Comparison of ENCODE assay signal across 8 mouse cellular contexts in the genomic region with DNA sequence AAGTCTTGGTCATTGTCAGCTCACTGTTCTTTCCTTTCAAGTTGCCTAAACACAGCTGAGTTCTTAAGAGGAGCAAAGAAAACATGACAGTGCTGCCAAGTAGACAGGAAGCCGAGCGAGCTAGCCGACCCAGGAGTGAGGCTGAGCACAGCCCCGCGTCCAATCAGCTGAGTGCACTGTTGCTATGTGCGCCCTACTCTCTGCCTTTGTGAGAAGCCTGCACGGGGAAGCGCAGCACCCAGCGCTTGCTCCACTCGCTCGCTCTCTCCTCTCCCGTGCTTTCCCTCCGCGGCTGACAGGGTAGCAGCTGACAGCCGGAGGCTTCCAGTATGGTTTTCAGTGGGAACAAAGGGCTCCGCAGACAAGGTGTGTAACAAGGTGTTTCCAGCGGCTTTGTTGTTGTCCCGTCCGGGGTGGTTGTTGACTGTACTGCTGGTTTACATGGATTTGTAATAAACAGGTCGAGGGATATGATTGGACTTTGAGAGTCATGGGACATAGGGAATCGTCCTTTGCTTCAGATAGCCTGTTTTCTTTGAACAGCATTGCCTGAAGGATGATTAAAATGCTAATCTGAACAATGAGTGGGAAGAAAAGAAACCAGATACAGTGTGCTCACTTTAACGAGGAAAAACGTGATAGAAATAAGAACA. TPM values are rescaled to one million over a fixed set of nuclear protein-coding genes. Genes with fewer than 3 reads are reported as not detected.
DNase-seq lines count a peak whose midpoint lies in the region; ATAC-seq lines count a peak whose summit lies in the region.

No protein-coding gene starts in this region.

- H3K9me3 ChIP-seq in hindbrain, embryonic 13.5 days, result no peaks in the 10 kb centered on the region

- no peaks in the 10 kb centered on the region for H3K36me3 ChIP-seq in hindbrain, embryonic 13.5 days

- peak overlapping the region; percentile 98 for H3K27ac ChIP-seq in hindbrain, embryonic 13.5 days

- ATAC-seq in hindbrain, embryonic 13.5 days (ENCODE audit: low FRiP score), result peak; percentile 99

- H3K9ac ChIP-seq in hindbrain, embryonic 13.5 days, result peak overlapping the region; percentile 77

- peaks cover 49% of the 10 kb centered on the region for H3K4me1 ChIP-seq in hindbrain, embryonic 13.5 days (replicated peaks)

- peak; percentile 84 for DNase-seq in NIH3T3 (ENCODE audit: low read depth)
- DNase-seq in cerebellum, adult 9-11 months, result peak; percentile 93
- DNase-seq in frontal cortex, postnatal 25 days (ENCODE audit: low spot score in 2 of 2), result peak; percentile 75 to 79
- DNase-seq in layer of hippocampus, postnatal 14 days (ENCODE audit: low spot score in 2 of 2), result peak; percentile 90 to 94
- peak; percentile 93 for DNase-seq in lung, postnatal 10 days
- DNase-seq in ovary, postnatal 14 days (ENCODE audit: low spot score), result peak; percentile 77
- DNase-seq in thymus, postnatal 10 days (ENCODE audit: low spot score in 2 of 2), result peak; percentile 84 to 85

- no peaks in the 10 kb centered on the region for H3K27me3 ChIP-seq in hindbrain, embryonic 13.5 days

- H3K4me2 ChIP-seq in hindbrain, embryonic 13.5 days, result peak overlapping the region; percentile 64

- 1% methylated on average over 23 of the region's 23 CpGs for WGBS in hindbrain, embryonic 13.5 days

- peak overlapping the region; percentile 47 for H3K4me3 ChIP-seq in hindbrain, embryonic 13.5 days

RNA-seq across cellular contexts. Expression of gene Fam214a, which starts 23.4 kb away (rescaled TPM):
- polyA plus RNA-seq in hindbrain, embryonic 13.5 days (2015; fragmentation: Nextera tagmentation; extraction: Ambion mirVana), result 27.0 and 30.2 TPM in 2 replicates
- total RNA-seq in layer of hippocampus, postnatal 14 days (2021), result 10 to 100 TPM; 44.9 to 60.2 TPM

Comparison
In these comparisons a context has a peak if more than half of its experiments do, and no peak if none do; other contexts are left out.
1. Peak in every context shown above with its lines: DNase-seq, ATAC-seq, H3K4me3 ChIP-seq and H3K27ac ChIP-seq.